In the genomic region with DNA sequence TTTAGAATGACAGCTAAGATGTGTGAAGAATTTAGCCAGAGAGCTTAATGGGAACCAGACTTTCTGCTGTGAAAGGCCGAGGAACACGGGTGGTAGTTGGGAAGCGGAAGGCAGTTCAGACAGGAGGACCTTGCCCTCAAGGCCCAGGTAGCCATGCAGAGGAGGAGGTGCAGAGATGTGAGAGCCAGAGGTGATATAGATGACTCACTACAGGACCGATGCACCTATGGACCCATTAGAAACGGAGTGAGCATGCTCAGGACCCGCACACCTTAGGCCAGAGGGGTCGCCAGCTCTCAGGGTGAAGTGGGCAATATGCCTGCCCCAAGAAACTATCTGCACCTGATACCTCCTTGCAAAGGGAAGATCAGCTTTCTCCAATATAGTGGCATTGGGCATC, we compare ENCODE assay signal across 22 mouse cellular contexts. TPM values are rescaled to one million over a fixed set of nuclear protein-coding genes. Genes with fewer than 3 reads are reported as not detected.
DNase-seq lines count a peak whose midpoint lies in the region; ATAC-seq and TF ChIP-seq lines count a peak whose summit lies in the region.
"Had no signal": no experiment of that assay in that cellular context is flagged by ENCODE, and none has a peak within 500 bp of the region (broad histone marks: within the 10 kb centered on the region; RNA-seq: fewer than 3 reads in every experiment).

No protein-coding gene starts in this region.

- no peak overlapping the region for H3K9ac ChIP-seq in liver, postnatal 0 days (replicated peaks)
- H3K9ac ChIP-seq in liver, embryonic 11.5 days (ENCODE audit: low read depth, low read length): no peak overlapping the region
- no peak overlapping the region for H3K9ac ChIP-seq in intestine, postnatal 0 days (ENCODE audit: low read depth, low read length)
- H3K9ac ChIP-seq in stomach, postnatal 0 days (ENCODE audit: low read length): no peak overlapping the region
- H3K9ac ChIP-seq: embryonic facial prominence, embryonic 12.5 days; forebrain, embryonic 15.5 days; heart, embryonic 15.5 days; hindbrain, embryonic 14.5 days had no signal

- no peak overlapping the region for H3K4me3 ChIP-seq in liver, postnatal 0 days (ENCODE audit: low read depth, low read length)
- no peak overlapping the region for H3K4me3 ChIP-seq in liver, embryonic 11.5 days (ENCODE audit: low read depth, low read length)
- no peak overlapping the region for H3K4me3 ChIP-seq in intestine, postnatal 0 days (ENCODE audit: low read depth, low read length)
- no peak overlapping the region for H3K4me3 ChIP-seq in stomach, postnatal 0 days (ENCODE audit: low read depth, low read length)
- H3K4me3 ChIP-seq: embryonic facial prominence, embryonic 12.5 days; forebrain, embryonic 15.5 days; heart, embryonic 15.5 days; hindbrain, embryonic 10.5 days had no signal

- DNase-seq in heart, adult 11 months: peak; percentile 85
- no peak for DNase-seq in heart, adult 8-10 months (ENCODE audit: low spot score)
- peak; percentile 10 for DNase-seq in liver, postnatal 0 days
- no peak for DNase-seq in liver, embryonic 11.5 days (ENCODE audit: low spot score)
- DNase-seq in stomach, postnatal 0 days (ENCODE audit: low spot score): peak; percentile 9
- no peak for DNase-seq in gastrocnemius, postnatal 10 days
- DNase-seq: adrenal gland, adult 8-10 months; adrenal gland, postnatal 36 days; B cell, adult 2 months; cerebellum, adult 2 months; cerebellum, postnatal 10 days; gastrocnemius, postnatal 25 days; heart, postnatal 14 days had no signal

- no peak overlapping the region for H3K4me2 ChIP-seq in liver, postnatal 0 days (ENCODE audit: low read depth, low read length)
- no peak overlapping the region for H3K4me2 ChIP-seq in liver, embryonic 11.5 days
- H3K4me2 ChIP-seq in intestine, postnatal 0 days (replicated peaks; ENCODE audit: low read depth): peak overlapping the region; percentile 3
- H3K4me2 ChIP-seq in stomach, postnatal 0 days (replicated peaks; ENCODE audit: low read depth): no peak overlapping the region
- H3K4me2 ChIP-seq: embryonic facial prominence, embryonic 12.5 days; forebrain, embryonic 15.5 days; heart, embryonic 11.5 days; heart, embryonic 15.5 days; hindbrain, embryonic 14.5 days had no signal

- no peaks in the 10 kb centered on the region for H3K9me3 ChIP-seq in liver, postnatal 0 days (ENCODE audit: low read length)
- H3K9me3 ChIP-seq in liver, embryonic 11.5 days (ENCODE audit: control insufficient read depth, low read length): no peaks in the 10 kb centered on the region
- H3K9me3 ChIP-seq in intestine, postnatal 0 days (ENCODE audit: control insufficient read depth): no peaks in the 10 kb centered on the region
- H3K9me3 ChIP-seq in stomach, postnatal 0 days (ENCODE audit: control insufficient read depth, low read length): no peaks in the 10 kb centered on the region
- H3K9me3 ChIP-seq: embryonic facial prominence, embryonic 12.5 days; forebrain, embryonic 15.5 days; heart, embryonic 15.5 days; hindbrain, embryonic 10.5 days had no signal

- H3K27ac ChIP-seq in liver, postnatal 0 days (ENCODE audit: low read depth): no peak overlapping the region
- H3K27ac ChIP-seq in liver, embryonic 11.5 days (ENCODE audit: low read depth, low read length): no peak overlapping the region
- H3K27ac ChIP-seq in intestine, postnatal 0 days (ENCODE audit: low read depth, low read length): peak overlapping the region; percentile 71
- no peak overlapping the region for H3K27ac ChIP-seq in stomach, postnatal 0 days (replicated peaks)
- H3K27ac ChIP-seq: embryonic facial prominence, embryonic 12.5 days; forebrain, embryonic 15.5 days; heart, embryonic 15.5 days; hindbrain, embryonic 10.5 days; hindbrain, embryonic 14.5 days had no signal

- no peak for TF ChIP-seq EP300 in liver, postnatal 0 days (IDR thresholded peaks at IDR 0.05; ENCODE audit: low read depth)
- TF ChIP-seq EP300 in stomach, postnatal 0 days (optimal IDR thresholded peaks at IDR 0.05): no peak

- H3K36me3 ChIP-seq in liver, postnatal 0 days (replicated peaks; ENCODE audit: insufficient read depth, low read length): no peaks in the 10 kb centered on the region
- no peaks in the 10 kb centered on the region for H3K36me3 ChIP-seq in liver, embryonic 11.5 days (ENCODE audit: control insufficient read depth, insufficient read depth, low read length)
- H3K36me3 ChIP-seq in intestine, postnatal 0 days (ENCODE audit: control insufficient read depth, insufficient read depth): no peaks in the 10 kb centered on the region
- no peaks in the 10 kb centered on the region for H3K36me3 ChIP-seq in stomach, postnatal 0 days (ENCODE audit: control insufficient read depth, insufficient read depth, low read length)
- H3K36me3 ChIP-seq: embryonic facial prominence, embryonic 12.5 days; forebrain, embryonic 15.5 days; G1E; heart, embryonic 15.5 days; hindbrain, embryonic 10.5 days had no signal

- peaks cover 69% of the 10 kb centered on the region for H3K27me3 ChIP-seq in liver, postnatal 0 days (ENCODE audit: insufficient read depth, low read length)
- peaks cover 57% of the 10 kb centered on the region for H3K27me3 ChIP-seq in liver, embryonic 11.5 days (replicated peaks; ENCODE audit: control insufficient read depth, insufficient read depth, low read length)
- no peaks in the 10 kb centered on the region for H3K27me3 ChIP-seq in intestine, postnatal 0 days (replicated peaks; ENCODE audit: control insufficient read depth, insufficient read depth, low read length)
- H3K27me3 ChIP-seq in stomach, postnatal 0 days (ENCODE audit: control insufficient read depth, insufficient read depth, low read length): no peaks in the 10 kb centered on the region

- peaks cover 4% of the 10 kb centered on the region; the same call in 1 of the 2 replicates for H3K4me1 ChIP-seq in liver, postnatal 0 days (ENCODE audit: insufficient read depth)
- H3K4me1 ChIP-seq in liver, embryonic 11.5 days (replicated peaks; ENCODE audit: control insufficient read depth, insufficient read depth, low read length): 0 out of 2 replicates have a peak, but pooled peaks cover 2% of the 10 kb centered on the region
- H3K4me1 ChIP-seq in intestine, postnatal 0 days (replicated peaks; ENCODE audit: control insufficient read depth, insufficient read depth, low read length): peaks cover 2% of the 10 kb centered on the region; the same call in 1 of the 2 replicates
- H3K4me1 ChIP-seq in stomach, postnatal 0 days (replicated peaks; ENCODE audit: control insufficient read depth, insufficient read depth): no peaks in the 10 kb centered on the region; the same call in 1 of the 2 replicates
- H3K4me1 ChIP-seq: embryonic facial prominence, embryonic 12.5 days had no signal

- no peak for TF ChIP-seq CTCF in liver, postnatal 0 days (IDR thresholded peaks at IDR 0.05; ENCODE audit: low read depth)
- TF ChIP-seq CTCF in intestine, postnatal 0 days (IDR thresholded peaks at IDR 0.05; ENCODE audit: low read depth): no peak
- TF ChIP-seq CTCF in stomach, postnatal 0 days (IDR thresholded peaks at IDR 0.05; ENCODE audit: low read depth): no peak

- WGBS in liver, postnatal 0 days (ENCODE audit: insufficient replicate concordance): 81% methylated on average over 7 of the region's 7 CpGs
- 87% methylated on average over 7 of the region's 7 CpGs for WGBS in liver, embryonic 11.5 days
- 53% methylated on average over 7 of the region's 7 CpGs for WGBS in intestine, postnatal 0 days
- WGBS in stomach, postnatal 0 days: 89% methylated on average over 7 of the region's 7 CpGs

- no peak for ATAC-seq in liver, postnatal 0 days
- ATAC-seq in liver, embryonic 11.5 days (replicated peaks; ENCODE audit: low FRiP score): no peak
- ATAC-seq in intestine, postnatal 0 days: peak; percentile 62
- no peak for ATAC-seq in stomach, postnatal 0 days (ENCODE audit: low FRiP score, low TSS enrichment)
- ATAC-seq: CD4-positive, CD25-positive, alpha-beta regulatory T cell, adult 4 months; forebrain, embryonic 15.5 days had no signal

RNA-seq across cellular contexts. Expression of a gene that starts 3.6 kb away (rescaled TPM):
- 10 to 100 TPM; 26.9 to 45.0 (median 34.1) TPM for total RNA-seq in heart, adult 8-10 months (2022)
- polyA plus RNA-seq in liver, postnatal 0 days (2015; fragmentation: Nextera tagmentation; extraction: Ambion mirVana): 0.39 and 0.44 TPM in 2 replicates
- 0.23 and 0.36 TPM in 2 replicates for polyA plus RNA-seq in liver, embryonic 11.5 days (2014; fragmentation: Nextera tagmentation; extraction: Ambion mirVana)
- polyA plus RNA-seq in intestine, postnatal 0 days (2015; fragmentation: Nextera tagmentation; extraction: Ambion mirVana): 31.9 and 32.2 TPM in 2 replicates
- polyA plus RNA-seq in stomach, postnatal 0 days (2015; fragmentation: Nextera tagmentation; extraction: Ambion mirVana): 18.0 and 18.5 TPM in 2 replicates
- 1 to 10 TPM; 1.4 to 1.5 TPM for total RNA-seq in gastrocnemius, postnatal 10 days (2021)
- total RNA-seq: G1E had no signal
- polyA plus RNA-seq: CD4-positive, CD25-positive, alpha-beta regulatory T cell, adult 4 months; G1E had no signal

Comparison
In these comparisons a context has a peak if more than half of its experiments do, and no peak if none do; other contexts are left out.
1. DNase-seq: peak in heart, adult 11 months (single experiment), liver, postnatal 0 days (single experiment) and stomach, postnatal 0 days (single experiment); none in heart, adult 8-10 months (single experiment), liver, embryonic 11.5 days (single experiment) and gastrocnemius, postnatal 10 days (single experiment).
2. RNA of a gene that starts 3.6 kb away (polyA plus RNA-seq): 31.9 to 32.2 TPM in intestine, postnatal 0 days and 18.0 to 18.5 TPM in stomach, postnatal 0 days; 0.39 to 0.44 TPM in liver, postnatal 0 days and 0.23 to 0.36 TPM in liver, embryonic 11.5 days; every median in the first group is over 10 times any median in the second.